In the genomic region with DNA sequence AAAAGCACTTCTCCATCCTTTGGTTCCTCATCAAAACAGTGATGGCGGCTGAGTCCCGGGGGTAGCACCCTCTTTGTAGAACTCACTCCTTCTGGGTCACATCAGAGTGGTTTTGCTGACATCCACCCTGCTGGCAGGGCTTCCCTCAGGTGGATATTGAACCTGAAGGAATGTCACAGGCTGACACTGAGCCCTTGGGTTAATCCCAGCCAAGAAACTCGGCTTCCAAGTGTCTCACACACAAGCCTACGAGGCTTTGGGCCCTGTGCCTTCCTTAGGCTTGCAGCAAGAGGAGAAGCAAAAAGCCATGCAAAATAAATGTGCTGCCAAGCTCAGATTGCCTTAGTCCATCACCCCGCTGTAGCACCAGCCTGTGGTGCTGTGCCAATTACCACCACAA, we compare ENCODE assay signal across 15 mouse cellular contexts.
DNase-seq lines count a peak whose midpoint lies in the region; ATAC-seq lines count a peak whose summit lies in the region.
"Had no signal": no experiment of that assay in that cellular context is flagged by ENCODE, and none has a peak within 500 bp of the region (broad histone marks: within the 10 kb centered on the region; RNA-seq: fewer than 3 reads in every experiment).

No protein-coding gene starts in this region.

- intact Hi-C loops in heart, postnatal 36 days (cut with DNase I), result no loop called here

- H3K36me3 ChIP-seq in kidney, embryonic 15.5 days, result no peaks in the 10 kb centered on the region
- H3K36me3 ChIP-seq: forebrain, embryonic 15.5 days; midbrain, embryonic 15.5 days had no signal

- H3K4me3 ChIP-seq in kidney, embryonic 15.5 days (replicated peaks), result no peak overlapping the region
- H3K4me3 ChIP-seq: forebrain, embryonic 15.5 days; layer of hippocampus, adult 2 months; midbrain, embryonic 15.5 days had no signal

- H3K4me2 ChIP-seq in kidney, embryonic 15.5 days, result no peak overlapping the region
- H3K4me2 ChIP-seq: forebrain, embryonic 15.5 days; midbrain, embryonic 15.5 days had no signal

- no peak for ATAC-seq in kidney, embryonic 15.5 days (replicated peaks; ENCODE audit: low FRiP score)
- ATAC-seq: forebrain, embryonic 15.5 days; inflammation-experienced regulatory T-cells, adult 6 months; midbrain, embryonic 15.5 days had no signal

- DNase-seq in cerebellum, adult 9-10 months, result peak; percentile 5
- DNase-seq in cerebellum, adult 8-10 months, result no peak
- peak; percentile 69 for DNase-seq in kidney, adult 11 months
- DNase-seq in heart, postnatal 36 days, result peak; percentile 23 to 38
- DNase-seq in right cerebral cortex, postnatal 4 days, result no peak
- no peak for DNase-seq in spleen, adult 18-20 months
- DNase-seq: lung, adult 2 months; thymus, postnatal 4 days had no signal

- WGBS in kidney, embryonic 15.5 days, result 74% methylated on average over 5 of the region's 5 CpGs

- no peaks in the 10 kb centered on the region for H3K27me3 ChIP-seq in kidney, embryonic 15.5 days
- H3K27me3 ChIP-seq: forebrain, embryonic 15.5 days; midbrain, embryonic 15.5 days had no signal

- no peak overlapping the region for H3K27ac ChIP-seq in kidney, embryonic 15.5 days
- H3K27ac ChIP-seq: forebrain, embryonic 15.5 days; layer of hippocampus, adult 2 months; macrophage; midbrain, embryonic 15.5 days; stomach, postnatal 0 days had no signal

- H3K9ac ChIP-seq in kidney, embryonic 15.5 days, result no peak overlapping the region
- H3K9ac ChIP-seq: forebrain, embryonic 15.5 days; midbrain, embryonic 15.5 days had no signal

- no peaks in the 10 kb centered on the region for H3K4me1 ChIP-seq in kidney, embryonic 15.5 days
- H3K4me1 ChIP-seq: forebrain, embryonic 15.5 days; midbrain, embryonic 15.5 days had no signal

- H3K9me3 ChIP-seq in kidney, embryonic 15.5 days (replicated peaks), result no peaks in the 10 kb centered on the region
- H3K9me3 ChIP-seq: forebrain, embryonic 15.5 days; midbrain, embryonic 15.5 days had no signal

Comparison
In these comparisons a context has a peak if more than half of its experiments do, and no peak if none do; other contexts are left out.
1. DNase-seq: peak in cerebellum, adult 9-10 months (single experiment), kidney, adult 11 months (single experiment) and heart, postnatal 36 days (2 of 2); none in cerebellum, adult 8-10 months (single experiment), right cerebral cortex, postnatal 4 days (single experiment) and spleen, adult 18-20 months (0 of 2).